Mouse (Mus musculus) liver, adult 2 months (tissue): ENCODE data around the gene Tmem87b.

ENCODE experiments used
- CTCF ChIP-seq: fragments of 200-500 bp; IDR thresholded peaks from 2 replicates; pipeline ENCODE4 v1.5.1; 2011; ENCODE audit warnings: low read depth, low read length, control low read depth
- POLR2A ChIP-seq: fragments of 200-500 bp; IDR thresholded peaks from 2 replicates; pipeline ENCODE4 v1.6.1; 2011; ENCODE audit warnings: low read length, control low read depth; ENCODE audit not compliant: insufficient read depth; ENCODE audit errors: extremely low read depth

DNA sequence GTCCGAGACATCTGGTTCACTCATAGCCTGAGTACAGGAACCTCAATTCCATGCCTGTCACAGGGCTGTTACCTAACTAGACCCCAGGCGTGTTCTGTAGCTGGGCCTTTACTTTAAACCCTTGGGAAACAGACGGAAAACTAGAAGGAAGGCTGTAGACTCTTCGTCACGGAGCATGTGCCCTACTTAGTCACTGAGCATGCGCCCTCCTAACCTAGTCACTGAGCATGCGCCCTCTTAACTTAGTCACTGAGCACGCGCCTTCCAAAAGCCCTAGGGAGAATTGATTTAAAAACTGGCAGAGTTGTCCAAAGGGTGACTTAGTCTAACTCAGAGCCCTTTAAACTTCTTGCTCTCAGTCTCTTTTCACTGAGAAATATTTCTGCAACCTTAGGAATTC is 44.7 kb downstream of the Tmem87b start, which contains the start of gene Fbln7:
- TF ChIP-seq CTCF (no peak), POLR2A (no peak)
